Mouse (Mus musculus) stomach, postnatal 0 days (tissue): ENCODE data around the gene Adcy1. TPM values are rescaled to one million over a fixed set of nuclear protein-coding genes. Genes with fewer than 3 reads are reported as not detected.

Experiments
- ATAC-seq: fragments of 200-750 bp; cut with Nextera tagmentation; 2 replicates; pipeline ENCODE4 v1.8.0; 2017; ENCODE audit not compliant: low FRiP score, low TSS enrichment
- DNase-seq: peaks from one replicate; pipeline ENCODE4 v3.0.0-alpha.2; 2016; ENCODE audit warnings: low spot score
- H3K27ac ChIP-seq: fragments of 300-500 bp; sonication (generic); replicated peaks from 2 replicates; pipeline ENCODE4 v1.5.1; 2014; ENCODE audit warnings: mild to moderate bottlenecking, control low read depth
- H3K27me3 ChIP-seq: fragments of 300-500 bp; sonication (generic); 2 replicates; pipeline ENCODE4 v1.6.1; 2014; ENCODE audit warnings: low read length; ENCODE audit not compliant: control insufficient read depth, insufficient read depth
- H3K36me3 ChIP-seq: fragments of 300-500 bp; sonication (generic); 2 replicates; pipeline ENCODE4 v1.6.1; 2014; ENCODE audit warnings: low read length, mixed read lengths; ENCODE audit not compliant: control insufficient read depth, insufficient read depth
- H3K4me1 ChIP-seq: fragments of 300-500 bp; sonication (generic); replicated peaks from 2 replicates; pipeline ENCODE4 v1.6.1; 2014; ENCODE audit warnings: antibody characterized with exemption; ENCODE audit not compliant: control insufficient read depth, insufficient read depth
- H3K4me2 ChIP-seq: fragments of 300-500 bp; sonication (generic); replicated peaks from 2 replicates; pipeline ENCODE4 v1.6.1; 2014; ENCODE audit warnings: low read depth, mild to moderate bottlenecking, control low read depth, moderate library complexity
- H3K4me3 ChIP-seq: fragments of 300-500 bp; sonication (generic); 2 replicates; pipeline ENCODE4 v1.5.1; 2014; ENCODE audit warnings: low read depth, low read length, control low read depth
- H3K9ac ChIP-seq: fragments of 300-500 bp; sonication (generic); 2 replicates; pipeline ENCODE4 v1.6.1; 2014; ENCODE audit warnings: mild to moderate bottlenecking, low read length, control low read depth, mixed read lengths
- H3K9me3 ChIP-seq: fragments of 300-500 bp; sonication (generic); 2 replicates; pipeline ENCODE4 v1.6.1; 2016; ENCODE audit warnings: low read length; ENCODE audit not compliant: control insufficient read depth
- CTCF ChIP-seq: IDR thresholded peaks from 2 replicates; pipeline ENCODE4 v1.5.1; 2016; ENCODE audit warnings: antibody characterized with exemption, low read depth, mild to moderate bottlenecking, moderate library complexity
- EP300 ChIP-seq: optimal IDR thresholded peaks from 2 replicates; pipeline ENCODE3; 2016; ENCODE audit warnings: antibody characterized with exemption
- WGBS: fragments of 180-500 bp; shearing (Covaris S2); extraction: QIAGEN DNeasy Blood & Tissue Kit; methylation state at CpG from one replicate; pipeline ENCODE4 v1.1.7; 2014; 5-methylcytosine and 5-hydroxymethylcytosine counted together
- polyA plus RNA-seq: library from polyadenylated mRNA; unstranded; fragments of >200 nt; fragmentation: Nextera tagmentation; extraction: Ambion mirVana; gene quantifications from 2 replicates; pipeline ENCODE4 v1.2.1, GENCODE M21; 2015

Adcy1 gene
- polyA plus RNA-seq, 1 experiment from 2014 or later = 0.82 TPM

- Histone ChIP-seq H3K4me2 (no peak overlapping the region), H3K27ac (no peak overlapping the region), H3K27me3 (no peaks in the 10 kb centered on the region), H3K36me3 (no peaks in the 10 kb centered on the region), H3K9ac (no peak overlapping the region), H3K9me3 (no peaks in the 10 kb centered on the region), H3K4me3 (no peak overlapping the region), H3K4me1 (no peaks in the 10 kb centered on the region)
- ATAC-seq (no peak), DNase-seq (no peak)
- TF ChIP-seq CTCF = no peak
- no peak for TF ChIP-seq EP300
- 89% methylated on average over 8 of the region's 8 CpGs for WGBS
These were observed 87.2 kb downstream of the Adcy1 start for GRCm38 (mm10) chr11:7150511-7150910.

- Histone ChIP-seq H3K9me3 (no peaks in the 10 kb centered on the region), H3K4me1 (no peaks in the 10 kb centered on the region), H3K4me2 (no peak overlapping the region), H3K36me3 (no peaks in the 10 kb centered on the region), H3K9ac (no peak overlapping the region), H3K27me3 (no peaks in the 10 kb centered on the region), H3K4me3 (no peak overlapping the region), H3K27ac (no peak overlapping the region)
- 91% methylated on average over 12 of the region's 12 CpGs for WGBS
- ATAC-seq (no peak), DNase-seq (no peak)
- no peak for TF ChIP-seq CTCF
- no peak for TF ChIP-seq EP300
These were observed 89.1 kb downstream of the Adcy1 start for GRCm38 (mm10) chr11:7152371-7152770.

- Histone ChIP-seq H3K4me1 (no peaks in the 10 kb centered on the region), H3K4me3 (no peak overlapping the region), H3K27me3 (no peaks in the 10 kb centered on the region), H3K27ac (no peak overlapping the region), H3K4me2 (no peak overlapping the region), H3K36me3 (no peaks in the 10 kb centered on the region), H3K9ac (no peak overlapping the region), H3K9me3 (no peaks in the 10 kb centered on the region)
- ATAC-seq (no peak), DNase-seq (no peak)
- WGBS = 67% methylated on average over 8 of the region's 8 CpGs
- no peak for TF ChIP-seq EP300
- TF ChIP-seq CTCF = no peak
These were observed 89.8 kb downstream of the Adcy1 start for GRCm38 (mm10) chr11:7153081-7153480.

GRCm38 (mm10) chr11:7156427-7156826, 93.1 kb downstream of the Adcy1 start:
- H3K36me3 ChIP-seq = no peaks in the 10 kb centered on the region
- 59% methylated on average over 4 of the region's 4 CpGs for WGBS
- H3K27ac ChIP-seq = no peak overlapping the region
- no peaks in the 10 kb centered on the region for H3K9me3 ChIP-seq
- H3K4me2 ChIP-seq = no peak overlapping the region
- peaks cover 4% of the 10 kb centered on the region; the same call in 1 of the 2 replicates for H3K4me1 ChIP-seq
- H3K27me3 ChIP-seq = no peaks in the 10 kb centered on the region
- no peak overlapping the region for H3K4me3 ChIP-seq
- DNase-seq (no peak), ATAC-seq (no peak)
- TF ChIP-seq EP300 (no peak), CTCF (no peak)
- H3K9ac ChIP-seq = no peak overlapping the region

GRCm38 (mm10) chr11:7158196-7158595, 94.9 kb downstream of the Adcy1 start:
- Histone ChIP-seq H3K27ac (no peak overlapping the region), H3K4me1 (peaks cover 4% of the 10 kb centered on the region; the same call in 1 of the 2 replicates), H3K4me2 (no peak overlapping the region), H3K27me3 (no peaks in the 10 kb centered on the region), H3K9me3 (no peaks in the 10 kb centered on the region), H3K4me3 (no peak overlapping the region), H3K36me3 (no peaks in the 10 kb centered on the region), H3K9ac (no peak overlapping the region)
- TF ChIP-seq EP300 (no peak), CTCF (no peak)
- WGBS = 76% methylated on average over 6 of the region's 6 CpGs
- ATAC-seq = no peak
- DNase-seq = no peak

GRCm38 (mm10) chr11:7160146-7160545, 96.9 kb downstream of the Adcy1 start:
- H3K27ac ChIP-seq = peak overlapping the region; percentile 69
- WGBS = 48% methylated on average over 6 of the region's 6 CpGs
- no peaks in the 10 kb centered on the region for H3K36me3 ChIP-seq
- H3K4me3 ChIP-seq = no peak overlapping the region
- TF ChIP-seq CTCF (no peak), EP300 (no peak)
- H3K27me3 ChIP-seq = no peaks in the 10 kb centered on the region
- H3K4me2 ChIP-seq = no peak overlapping the region
- ATAC-seq = peak; percentile 43; the same call in 1 of the 2 replicates
- peak; percentile 27 for DNase-seq
- no peak overlapping the region for H3K9ac ChIP-seq
- H3K9me3 ChIP-seq = no peaks in the 10 kb centered on the region
- peaks cover 4% of the 10 kb centered on the region; the same call in 1 of the 2 replicates for H3K4me1 ChIP-seq
